Comparison of ENCODE assay signal across 27 mouse cellular contexts in genomic region chr3:56457625-56458024, GRCm38 (mm10).
DNase-seq lines count a peak whose midpoint lies in the region; ATAC-seq and TF ChIP-seq lines count a peak whose summit lies in the region.
"Had no signal": no experiment of that assay in that cellular context is flagged by ENCODE, and none has a peak within 500 bp of the region (broad histone marks: within the 10 kb centered on the region; RNA-seq: fewer than 3 reads in every experiment).

No protein-coding gene starts in this region.

- no peak overlapping the region for H3K27ac ChIP-seq in forebrain, embryonic 14.5 days (ENCODE audit: low read depth, low read length)
- H3K27ac ChIP-seq in forebrain, embryonic 16.5 days (ENCODE audit: low read length), result no peak overlapping the region
- no peak overlapping the region for H3K27ac ChIP-seq in hindbrain, embryonic 16.5 days (ENCODE audit: low read depth, low read length)
- H3K27ac ChIP-seq in hindbrain, embryonic 12.5 days, result no peak overlapping the region
- H3K27ac ChIP-seq in midbrain, embryonic 15.5 days, result peak overlapping the region; percentile 36
- H3K27ac ChIP-seq: embryonic facial prominence, embryonic 12.5 days; heart, embryonic 13.5 days; hindbrain, embryonic 15.5 days; intestine, embryonic 15.5 days; liver, embryonic 12.5 days; neural tube, embryonic 15.5 days had no signal

- WGBS in forebrain, embryonic 14.5 days, result 34% methylated on average over 4 of the region's 4 CpGs
- 38% methylated on average over 4 of the region's 4 CpGs for WGBS in forebrain, embryonic 16.5 days
- 49% methylated on average over 4 of the region's 4 CpGs for WGBS in hindbrain, embryonic 16.5 days
- 62% methylated on average over 4 of the region's 4 CpGs for WGBS in hindbrain, embryonic 12.5 days
- 43% methylated on average over 4 of the region's 4 CpGs for WGBS in midbrain, embryonic 15.5 days

- no peak overlapping the region for H3K4me2 ChIP-seq in forebrain, embryonic 14.5 days (ENCODE audit: low read length)
- H3K4me2 ChIP-seq in forebrain, embryonic 16.5 days (ENCODE audit: low read length), result no peak overlapping the region
- no peak overlapping the region for H3K4me2 ChIP-seq in hindbrain, embryonic 16.5 days (ENCODE audit: low read length)
- no peak overlapping the region for H3K4me2 ChIP-seq in hindbrain, embryonic 12.5 days (replicated peaks)
- no peak overlapping the region for H3K4me2 ChIP-seq in midbrain, embryonic 15.5 days
- H3K4me2 ChIP-seq: embryonic facial prominence, embryonic 12.5 days; heart, embryonic 13.5 days; hindbrain, embryonic 15.5 days; intestine, embryonic 15.5 days; liver, embryonic 12.5 days; neural tube, embryonic 15.5 days had no signal

- H3K4me3 ChIP-seq in forebrain, embryonic 14.5 days (ENCODE audit: low read depth, low read length), result no peak overlapping the region
- H3K4me3 ChIP-seq in forebrain, embryonic 16.5 days (replicated peaks; ENCODE audit: low read length), result no peak overlapping the region
- no peak overlapping the region for H3K4me3 ChIP-seq in hindbrain, embryonic 16.5 days (ENCODE audit: low read length)
- H3K4me3 ChIP-seq in hindbrain, embryonic 12.5 days, result no peak overlapping the region
- no peak overlapping the region for H3K4me3 ChIP-seq in midbrain, embryonic 15.5 days
- H3K4me3 ChIP-seq: embryonic facial prominence, embryonic 12.5 days; heart, embryonic 13.5 days; hindbrain, embryonic 15.5 days; intestine, embryonic 15.5 days; liver, embryonic 12.5 days; neural tube, embryonic 15.5 days had no signal

- TF ChIP-seq CTCF in brain, embryonic 14.5 days (IDR thresholded peaks at IDR 0.05; ENCODE audit: borderline replicate concordance, extremely low read depth, insufficient read depth, insufficient read length), result no peak

- no peak for ATAC-seq in forebrain, embryonic 14.5 days
- ATAC-seq in forebrain, embryonic 16.5 days, result no peak
- ATAC-seq in hindbrain, embryonic 16.5 days, result peak; percentile 56; the same call in 1 of the 2 replicates
- no peak for ATAC-seq in hindbrain, embryonic 12.5 days (ENCODE audit: low FRiP score)
- ATAC-seq in midbrain, embryonic 15.5 days (replicated peaks), result no peak
- ATAC-seq: intestine, embryonic 15.5 days; liver, embryonic 12.5 days; liver, postnatal 0 days had no signal

- H3K9me3 ChIP-seq in forebrain, embryonic 14.5 days (replicated peaks; ENCODE audit: control insufficient read depth, low read length), result no peaks in the 10 kb centered on the region
- H3K9me3 ChIP-seq in forebrain, embryonic 16.5 days (ENCODE audit: control insufficient read depth, low read length), result no peaks in the 10 kb centered on the region
- no peaks in the 10 kb centered on the region for H3K9me3 ChIP-seq in hindbrain, embryonic 16.5 days (ENCODE audit: control insufficient read depth, low read length)
- no peaks in the 10 kb centered on the region for H3K9me3 ChIP-seq in hindbrain, embryonic 12.5 days (replicated peaks)
- no peaks in the 10 kb centered on the region for H3K9me3 ChIP-seq in midbrain, embryonic 15.5 days
- H3K9me3 ChIP-seq: embryonic facial prominence, embryonic 12.5 days; heart, embryonic 13.5 days; hindbrain, embryonic 15.5 days; intestine, embryonic 15.5 days; liver, embryonic 12.5 days; neural tube, embryonic 15.5 days had no signal

- peak; percentile 54 for DNase-seq in forebrain, embryonic 14.5 days (ENCODE audit: low spot score)
- DNase-seq in brain, embryonic 14.5 days (ENCODE audit: low read depth), result peak; percentile 74
- DNase-seq in neural tube, embryonic 10.5 days (ENCODE audit: extremely low spot score, low spot score), result no peak
- no peak for DNase-seq in adrenal gland, postnatal 10 days
- DNase-seq: adrenal gland, postnatal 25 days; cerebellum, adult 2 months; cerebellum, postnatal 14 days; gastrocnemius, postnatal 10 days; heart, postnatal 10 days; kidney, adult 8-10 months; kidney, postnatal 10 days; layer of hippocampus, postnatal 36 days; left cerebral cortex, postnatal 4 days; liver, postnatal 0 days; lung, postnatal 36 days; thymus, adult 2 months; thymus, postnatal 4 days had no signal

- TF ChIP-seq POLR2A in brain, embryonic 14.5 days (IDR thresholded peaks at IDR 0.05; ENCODE audit: borderline replicate concordance, extremely low read depth, insufficient read depth, insufficient read length, poor library complexity, severe bottlenecking), result no peak

- H3K27me3 ChIP-seq in forebrain, embryonic 14.5 days (replicated peaks; ENCODE audit: control insufficient read depth, insufficient read depth, low read length), result no peaks in the 10 kb centered on the region
- H3K27me3 ChIP-seq in forebrain, embryonic 16.5 days (replicated peaks; ENCODE audit: control insufficient read depth, insufficient read depth, low read length), result no peaks in the 10 kb centered on the region
- H3K27me3 ChIP-seq in hindbrain, embryonic 16.5 days (replicated peaks; ENCODE audit: control insufficient read depth, insufficient read depth, low read length), result no peaks in the 10 kb centered on the region
- H3K27me3 ChIP-seq in hindbrain, embryonic 12.5 days, result no peaks in the 10 kb centered on the region
- no peaks in the 10 kb centered on the region for H3K27me3 ChIP-seq in midbrain, embryonic 15.5 days (replicated peaks)
- H3K27me3 ChIP-seq: embryonic facial prominence, embryonic 12.5 days; heart, embryonic 13.5 days; hindbrain, embryonic 15.5 days; intestine, embryonic 15.5 days; liver, embryonic 12.5 days; neural tube, embryonic 15.5 days had no signal

- H3K36me3 ChIP-seq in forebrain, embryonic 14.5 days (ENCODE audit: control insufficient read depth, insufficient read depth, low read length), result no peaks in the 10 kb centered on the region
- H3K36me3 ChIP-seq in forebrain, embryonic 16.5 days (ENCODE audit: control insufficient read depth, insufficient read depth), result no peaks in the 10 kb centered on the region
- no peaks in the 10 kb centered on the region for H3K36me3 ChIP-seq in hindbrain, embryonic 16.5 days (ENCODE audit: control insufficient read depth, insufficient read depth, low read length)
- H3K36me3 ChIP-seq in hindbrain, embryonic 12.5 days, result no peaks in the 10 kb centered on the region
- H3K36me3 ChIP-seq in midbrain, embryonic 15.5 days (replicated peaks), result no peaks in the 10 kb centered on the region
- H3K36me3 ChIP-seq: embryonic facial prominence, embryonic 12.5 days; heart, embryonic 13.5 days; hindbrain, embryonic 15.5 days; intestine, embryonic 15.5 days; liver, embryonic 12.5 days; neural tube, embryonic 15.5 days had no signal

- H3K4me1 ChIP-seq in forebrain, embryonic 14.5 days (ENCODE audit: control insufficient read depth, insufficient read depth, low read length), result peaks cover 9% of the 10 kb centered on the region; the same call in 1 of the 2 replicates
- H3K4me1 ChIP-seq in forebrain, embryonic 16.5 days (replicated peaks; ENCODE audit: control insufficient read depth, insufficient read depth, low read length), result 0 out of 2 replicates have a peak, but pooled peaks cover 4% of the 10 kb centered on the region
- H3K4me1 ChIP-seq in hindbrain, embryonic 16.5 days (ENCODE audit: control insufficient read depth, insufficient read depth, low read depth, low read length), result peaks cover 11% of the 10 kb centered on the region
- peaks cover 9% of the 10 kb centered on the region; the same call in 1 of the 2 replicates for H3K4me1 ChIP-seq in hindbrain, embryonic 12.5 days
- H3K4me1 ChIP-seq in midbrain, embryonic 15.5 days, result peaks cover 15% of the 10 kb centered on the region
- H3K4me1 ChIP-seq: embryonic facial prominence, embryonic 12.5 days; intestine, embryonic 15.5 days; liver, embryonic 12.5 days had no signal

- no peak overlapping the region for H3K9ac ChIP-seq in forebrain, embryonic 14.5 days (ENCODE audit: low read length)
- no peak overlapping the region for H3K9ac ChIP-seq in forebrain, embryonic 16.5 days (replicated peaks; ENCODE audit: low read depth, low read length)
- no peak overlapping the region for H3K9ac ChIP-seq in hindbrain, embryonic 16.5 days (ENCODE audit: low read depth, low read length)
- no peak overlapping the region for H3K9ac ChIP-seq in hindbrain, embryonic 12.5 days
- H3K9ac ChIP-seq in midbrain, embryonic 15.5 days, result no peak overlapping the region
- H3K9ac ChIP-seq: embryonic facial prominence, embryonic 12.5 days; heart, embryonic 13.5 days; hindbrain, embryonic 15.5 days; intestine, embryonic 15.5 days; liver, embryonic 12.5 days; liver, postnatal 0 days; neural tube, embryonic 15.5 days had no signal

Comparison
In these comparisons a context has a peak if more than half of its experiments do, and no peak if none do; other contexts are left out.
1. DNase-seq: peak in forebrain, embryonic 14.5 days (single experiment) and brain, embryonic 14.5 days (single experiment); none in neural tube, embryonic 10.5 days (single experiment) and adrenal gland, postnatal 10 days (single experiment).